Mouse (Mus musculus) intestine, embryonic 16.5 days (tissue): ENCODE measurements around the gene Spdl1. TPM values are rescaled to one million over a fixed set of nuclear protein-coding genes. Genes with fewer than 3 reads are reported as not detected.
A peak's percentile ranks its signal among the peaks of the same experiment; 100 is the strongest.

Experiments
- ATAC-seq: fragments of 200-750 bp; cut with Nextera tagmentation; 2 replicates; pipeline ENCODE4 v1.8.0; 2017; ENCODE audit warnings: moderate TSS enrichment, moderate library complexity
- H3K27ac ChIP-seq: fragments of 300-500 bp; sonication (generic); 2 replicates; pipeline ENCODE4 v1.5.1; 2014; ENCODE audit warnings: mild to moderate bottlenecking, low read length
- H3K27me3 ChIP-seq: fragments of 300-500 bp; sonication (generic); replicated peaks from 2 replicates; pipeline ENCODE4 v1.6.1; 2014; ENCODE audit warnings: low read length, control low read depth, mixed read lengths; ENCODE audit not compliant: control insufficient read depth, insufficient read depth
- H3K36me3 ChIP-seq: fragments of 300-500 bp; sonication (generic); 2 replicates; pipeline ENCODE4 v1.6.1; 2014; ENCODE audit warnings: low read length, control low read depth; ENCODE audit not compliant: control insufficient read depth, insufficient read depth
- H3K4me1 ChIP-seq: fragments of 300-500 bp; sonication (generic); 2 replicates; pipeline ENCODE4 v1.6.1; 2014; ENCODE audit warnings: low read length, control low read depth, mixed read lengths; ENCODE audit not compliant: control insufficient read depth, insufficient read depth
- H3K4me2 ChIP-seq: fragments of 300-500 bp; sonication (generic); 2 replicates; pipeline ENCODE4 v1.6.1; 2014; ENCODE audit warnings: low read depth, low read length, control low read depth
- H3K4me3 ChIP-seq: fragments of 300-500 bp; sonication (generic); 2 replicates; pipeline ENCODE4 v1.5.1; 2014; ENCODE audit warnings: mild to moderate bottlenecking, low read length
- H3K9ac ChIP-seq: fragments of 300-500 bp; sonication (generic); 2 replicates; pipeline ENCODE4 v1.6.1; 2014; ENCODE audit warnings: low read depth, low read length
- H3K9me3 ChIP-seq: fragments of 300-500 bp; sonication (generic); 2 replicates; pipeline ENCODE4 v1.6.1; 2016; ENCODE audit warnings: low read length, control low read depth; ENCODE audit not compliant: control insufficient read depth
- WGBS: fragments of 180-500 bp; shearing (Covaris S2); extraction: QIAGEN DNeasy Blood & Tissue Kit; methylation state at CpG from one replicate; pipeline ENCODE4 v1.1.7; 2014; 5-methylcytosine and 5-hydroxymethylcytosine counted together
- polyA plus RNA-seq: library from polyadenylated mRNA; unstranded; fragments of >200 nt; fragmentation: Nextera tagmentation; extraction: Ambion mirVana; gene quantifications from 2 replicates; pipeline ENCODE4 v1.2.1, GENCODE M21; 2015

Spdl1 gene
- polyA plus RNA-seq: 14.8 and 16.5 TPM in 2 replicates

DNA sequence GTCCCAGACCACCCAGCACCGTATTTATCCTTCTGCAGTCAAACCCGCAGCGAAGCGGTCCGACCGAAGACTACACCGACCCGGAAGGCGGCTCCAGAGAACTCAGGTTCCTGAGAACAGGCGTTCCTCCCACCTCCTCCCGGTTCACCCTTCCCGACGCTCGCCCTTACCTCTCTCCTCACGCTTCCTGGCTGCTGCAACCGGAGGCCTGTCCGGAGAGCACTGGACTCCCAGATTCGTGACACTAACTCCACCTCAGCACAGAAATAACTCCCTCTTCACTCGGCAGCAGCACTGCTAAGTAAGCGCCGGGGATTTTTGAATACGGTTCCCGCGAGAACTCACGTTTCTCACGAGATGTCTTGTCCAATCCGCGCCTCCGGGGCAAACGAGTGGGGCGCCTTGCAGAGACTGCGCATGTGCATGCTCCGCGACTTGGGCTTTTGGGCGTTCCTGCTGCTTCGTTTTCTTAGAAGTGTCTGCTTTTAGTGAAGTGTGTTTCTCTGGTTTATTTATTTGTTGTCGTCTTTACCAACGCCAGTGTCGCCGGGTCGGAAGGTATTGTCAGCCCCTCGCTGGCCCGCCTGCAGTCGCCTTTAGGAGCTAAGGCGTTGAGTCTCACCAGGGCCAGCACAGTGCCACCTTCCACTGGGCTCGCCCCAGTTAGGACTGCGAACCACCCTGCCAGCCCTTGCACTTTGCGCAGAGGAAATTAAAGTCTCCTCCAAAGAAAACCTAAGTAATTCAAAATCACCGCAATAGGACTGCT is at the start of gene Spdl1:
TSS of gene Spdl1 (minus strand) at position 324 of the 769 bp plus-strand sequence.
- H3K4me3 ChIP-seq: peak within 1 kb of the TSS; percentile 85
- under 1% methylated on average over 49 of the region's 49 CpGs for WGBS
- H3K9me3 ChIP-seq: no peaks in the 10 kb centered on the region
- peaks cover 8% of the 10 kb centered on the region for H3K4me1 ChIP-seq
- peak within 1 kb of the TSS; percentile 89 for H3K4me2 ChIP-seq
- H3K27me3 ChIP-seq: no peaks in the 10 kb centered on the region
- peak within 1 kb of the TSS; percentile 82 for H3K9ac ChIP-seq
- H3K27ac ChIP-seq: peak within 1 kb of the TSS; percentile 81
- ATAC-seq: peak; percentile 98
- 0 out of 2 replicates have a peak, but pooled peaks cover 9% of the 10 kb centered on the region for H3K36me3 ChIP-seq

DNA sequence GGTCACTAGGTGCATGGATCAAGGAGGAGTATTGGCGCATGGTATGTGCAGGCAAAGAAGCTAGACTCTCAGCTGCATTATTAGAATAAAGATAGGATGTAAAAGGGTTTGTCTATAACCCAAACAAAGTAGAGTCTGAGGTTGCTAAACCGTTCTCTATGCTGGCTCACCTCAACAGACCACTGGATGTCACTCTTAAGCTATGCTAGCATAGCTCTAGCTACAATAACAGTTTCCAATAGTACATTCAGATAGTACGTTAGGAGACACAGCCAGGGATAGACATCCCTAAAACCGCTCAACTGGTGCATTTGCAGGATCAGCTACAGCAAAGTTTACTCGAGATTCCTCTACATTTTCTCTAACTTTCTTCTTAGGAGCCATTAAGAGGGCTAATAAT is 48.1 kb upstream of the Spdl1 start:
- Histone ChIP-seq H3K9me3 (no peaks in the 10 kb centered on the region), H3K4me3 (no peak overlapping the region), H3K27me3 (no peaks in the 10 kb centered on the region), H3K9ac (no peak overlapping the region), H3K4me1 (no peaks in the 10 kb centered on the region), H3K4me2 (no peak overlapping the region), H3K36me3 (no peaks in the 10 kb centered on the region), H3K27ac (no peak overlapping the region)
- no peak for ATAC-seq
- WGBS: 32% methylated on average over 5 of the region's 5 CpGs

DNA sequence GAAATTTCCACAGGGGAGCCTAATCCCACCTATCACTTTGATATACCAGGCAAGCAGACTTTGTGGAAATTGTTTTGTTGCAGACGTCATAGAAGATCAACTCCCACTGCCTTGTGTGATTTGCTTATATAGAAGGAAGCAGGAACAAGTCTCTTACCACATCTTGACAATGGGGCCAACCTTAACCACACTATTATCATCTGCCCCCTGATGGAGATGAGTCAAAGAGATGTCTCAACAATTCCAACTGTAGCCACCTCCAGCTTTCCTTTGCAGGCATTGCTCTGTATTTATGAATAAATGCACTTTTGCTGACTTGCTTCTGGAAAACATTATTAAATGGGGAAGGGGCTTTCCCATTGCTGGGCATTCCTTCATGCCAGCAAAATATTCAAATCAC is 46.2 kb upstream of the Spdl1 start:
- H3K27ac ChIP-seq: no peak overlapping the region
- H3K4me1 ChIP-seq: no peaks in the 10 kb centered on the region
- no peak overlapping the region for H3K4me3 ChIP-seq
- H3K9ac ChIP-seq: no peak overlapping the region
- no peak for ATAC-seq
- no peaks in the 10 kb centered on the region for H3K36me3 ChIP-seq
- no peak overlapping the region for H3K4me2 ChIP-seq
- WGBS: 71% methylated on average over 1 of the region's 1 CpGs
- H3K9me3 ChIP-seq: no peaks in the 10 kb centered on the region
- H3K27me3 ChIP-seq: no peaks in the 10 kb centered on the region

DNA sequence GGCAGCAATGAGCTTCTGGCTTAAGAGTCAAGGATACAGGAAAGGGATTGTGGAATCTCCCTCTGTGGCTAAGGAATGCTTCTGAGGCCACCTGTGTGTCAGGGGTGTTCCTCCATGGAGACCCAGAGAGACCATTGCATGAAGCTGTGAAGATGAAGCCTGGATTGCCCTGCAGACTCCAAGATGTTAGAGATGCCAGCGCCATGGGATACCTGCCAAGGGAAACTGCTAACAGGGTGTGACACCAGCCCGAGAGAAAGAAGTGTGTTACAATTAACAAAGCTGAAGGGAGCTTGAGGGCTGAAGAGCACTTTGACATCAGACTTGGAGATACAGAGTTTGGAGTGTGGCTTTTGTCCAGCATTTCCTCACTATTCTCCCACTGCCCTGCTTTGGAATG is 40.4 kb upstream of the Spdl1 start:
- no peak overlapping the region for H3K9ac ChIP-seq
- no peak overlapping the region for H3K4me2 ChIP-seq
- 77% methylated on average over 2 of the region's 2 CpGs for WGBS
- H3K36me3 ChIP-seq: no peaks in the 10 kb centered on the region
- ATAC-seq: no peak
- no peaks in the 10 kb centered on the region for H3K27me3 ChIP-seq
- no peaks in the 10 kb centered on the region for H3K4me1 ChIP-seq
- H3K9me3 ChIP-seq: no peaks in the 10 kb centered on the region
- no peak overlapping the region for H3K4me3 ChIP-seq
- H3K27ac ChIP-seq: no peak overlapping the region

DNA sequence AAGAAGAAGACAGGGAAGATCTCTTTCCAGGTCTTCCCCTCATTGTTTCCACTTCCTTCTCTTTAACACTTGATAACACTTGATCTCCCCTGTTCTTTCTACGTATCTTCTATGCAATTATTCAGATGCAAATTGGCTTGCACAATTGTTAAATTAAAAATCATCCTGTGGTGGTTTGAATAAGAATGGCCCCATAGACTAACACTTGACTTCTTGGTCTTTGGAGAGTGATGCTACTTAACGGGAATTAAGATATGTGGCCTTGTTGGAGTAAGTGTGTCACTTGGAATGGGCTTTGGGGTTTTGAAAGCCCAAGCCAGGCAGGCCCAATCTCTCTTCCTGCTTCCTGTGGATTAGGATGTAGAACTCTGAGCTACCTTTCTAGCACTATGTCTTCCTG is 39.0 kb upstream of the Spdl1 start:
- H3K27me3 ChIP-seq: no peaks in the 10 kb centered on the region
- 78% methylated on average over 2 of the region's 2 CpGs for WGBS
- no peaks in the 10 kb centered on the region for H3K36me3 ChIP-seq
- no peaks in the 10 kb centered on the region for H3K9me3 ChIP-seq
- H3K4me1 ChIP-seq: no peaks in the 10 kb centered on the region
- no peak overlapping the region for H3K27ac ChIP-seq
- no peak for ATAC-seq
- no peak overlapping the region for H3K4me3 ChIP-seq
- no peak overlapping the region for H3K4me2 ChIP-seq
- no peak overlapping the region for H3K9ac ChIP-seq

DNA sequence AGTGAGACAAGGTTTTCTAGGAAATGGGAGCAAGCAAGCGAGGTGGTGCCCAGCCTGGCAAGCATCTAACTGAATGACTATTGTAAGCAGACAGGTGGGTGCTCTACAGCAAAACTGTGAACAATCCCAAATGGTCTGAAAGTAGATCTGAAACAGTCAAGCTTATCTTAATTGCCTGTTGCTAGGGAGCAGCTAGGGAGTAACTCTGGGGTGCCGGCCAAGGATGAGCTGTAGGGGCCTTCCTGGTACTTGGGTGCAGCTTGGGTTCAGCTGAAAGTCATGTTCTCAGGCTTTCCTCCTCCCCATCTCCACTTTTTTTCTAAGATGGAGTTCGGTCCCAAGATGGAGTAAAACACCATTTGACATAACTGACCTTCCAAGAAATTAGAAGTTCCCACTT is 38.5 kb upstream of the Spdl1 start:
- Histone ChIP-seq H3K27ac (no peak overlapping the region), H3K36me3 (no peaks in the 10 kb centered on the region), H3K9me3 (no peaks in the 10 kb centered on the region), H3K4me3 (no peak overlapping the region), H3K4me2 (no peak overlapping the region), H3K27me3 (no peaks in the 10 kb centered on the region), H3K4me1 (no peaks in the 10 kb centered on the region), H3K9ac (no peak overlapping the region)
- WGBS: 80% methylated on average over 3 of the region's 3 CpGs
- ATAC-seq: no peak

DNA sequence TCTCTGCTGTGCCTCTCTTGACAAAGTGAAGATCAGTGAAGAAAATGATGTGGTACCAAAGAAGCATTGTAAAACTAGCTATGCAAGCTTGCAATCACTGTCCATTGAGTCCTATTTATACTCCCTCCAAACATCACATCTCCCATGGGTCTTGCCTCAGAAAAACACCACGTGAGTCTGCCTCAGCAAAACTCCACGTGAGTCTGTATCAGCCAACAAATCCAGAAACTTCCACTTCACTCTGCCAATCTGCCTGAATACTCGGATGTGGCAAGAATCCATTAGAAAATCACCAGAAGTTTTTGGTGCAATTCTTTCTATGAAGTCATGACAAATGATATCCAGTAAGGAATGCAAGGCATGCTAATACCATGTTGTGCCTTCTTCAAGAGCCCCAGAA is 38.0 kb upstream of the Spdl1 start:
- Histone ChIP-seq H3K9ac (no peak overlapping the region), H3K27ac (no peak overlapping the region), H3K9me3 (no peaks in the 10 kb centered on the region), H3K4me2 (no peak overlapping the region), H3K27me3 (no peaks in the 10 kb centered on the region), H3K4me3 (no peak overlapping the region), H3K4me1 (no peaks in the 10 kb centered on the region), H3K36me3 (no peaks in the 10 kb centered on the region)
- no peak for ATAC-seq
- WGBS: 81% methylated on average over 3 of the region's 3 CpGs

DNA sequence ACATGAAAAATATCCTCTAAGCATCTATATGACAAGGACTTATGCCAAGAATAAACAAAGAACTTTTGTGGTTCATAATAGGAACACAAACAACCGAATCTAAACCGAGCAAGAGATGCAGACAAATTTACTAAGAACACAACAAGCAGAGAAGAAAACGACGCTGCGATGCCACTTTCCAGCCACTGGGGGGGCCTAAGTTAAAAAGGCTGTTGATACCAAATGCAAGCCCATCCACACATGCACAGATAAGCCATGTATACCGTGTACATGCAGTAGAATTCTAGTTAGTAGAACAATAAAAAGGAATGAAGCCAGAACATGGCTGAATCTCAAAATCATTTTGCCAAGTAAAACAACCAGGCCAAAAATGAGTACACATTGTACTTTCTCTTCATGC is 35.2 kb upstream of the Spdl1 start:
- no peak for ATAC-seq
- Histone ChIP-seq H3K27ac (no peak overlapping the region), H3K9ac (no peak overlapping the region), H3K36me3 (no peaks in the 10 kb centered on the region), H3K4me2 (no peak overlapping the region), H3K9me3 (no peaks in the 10 kb centered on the region), H3K27me3 (no peaks in the 10 kb centered on the region), H3K4me3 (no peak overlapping the region), H3K4me1 (no peaks in the 10 kb centered on the region)
- 35% methylated on average over 6 of the region's 6 CpGs for WGBS

DNA sequence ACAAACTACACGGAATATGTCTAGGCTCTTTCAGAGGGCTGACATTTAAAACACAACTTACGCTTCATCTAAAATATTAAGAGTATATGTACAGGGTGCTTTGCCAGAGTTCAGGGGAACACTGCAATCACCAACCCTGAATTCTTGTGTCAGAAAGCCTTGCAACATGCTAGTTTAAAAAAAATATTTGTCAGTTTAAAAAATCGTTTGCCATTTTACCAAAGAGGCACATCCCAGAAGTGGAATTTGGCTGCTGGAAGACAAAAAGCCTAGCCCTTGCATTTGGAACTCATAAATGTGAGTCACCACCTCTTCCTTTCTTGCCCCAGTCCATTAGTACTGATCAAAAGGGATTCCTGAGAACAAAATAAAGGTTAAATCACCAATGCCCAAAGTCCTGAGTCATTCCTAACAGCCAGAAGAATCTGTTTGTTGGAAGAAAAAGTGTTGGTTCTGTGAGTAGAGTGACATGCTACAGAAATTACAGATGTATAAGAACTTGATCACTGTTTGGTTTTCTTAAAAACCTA is 32.4 kb upstream of the Spdl1 start:
- ATAC-seq: no peak
- Histone ChIP-seq H3K4me3 (no peak overlapping the region), H3K36me3 (no peaks in the 10 kb centered on the region), H3K9me3 (no peaks in the 10 kb centered on the region), H3K4me2 (no peak overlapping the region), H3K27ac (no peak overlapping the region), H3K27me3 (no peaks in the 10 kb centered on the region), H3K9ac (no peak overlapping the region), H3K4me1 (no peaks in the 10 kb centered on the region)
- WGBS: 66% methylated on average over 3 of the region's 3 CpGs

DNA sequence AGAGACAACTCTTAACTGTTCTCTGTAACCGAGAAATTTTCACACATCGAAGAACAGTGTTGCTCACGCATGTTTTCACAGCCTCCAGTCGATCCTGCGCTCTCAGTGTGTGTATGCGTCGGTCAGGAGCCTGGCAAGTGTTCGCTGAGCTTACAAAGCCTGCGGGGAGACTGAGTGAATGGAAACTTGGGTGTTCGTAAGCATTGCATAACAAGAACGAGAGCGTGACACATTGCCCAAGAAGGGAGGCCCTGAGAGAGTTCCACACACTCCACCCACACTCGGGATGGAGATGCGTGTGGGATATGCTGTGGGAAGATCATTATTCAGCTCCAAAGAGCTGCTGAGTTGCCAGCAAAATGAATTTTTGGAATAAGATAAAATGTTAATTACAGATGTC is 31.7 kb upstream of the Spdl1 start:
- Histone ChIP-seq H3K36me3 (no peaks in the 10 kb centered on the region), H3K4me1 (no peaks in the 10 kb centered on the region), H3K4me2 (no peak overlapping the region), H3K27me3 (no peaks in the 10 kb centered on the region), H3K9ac (no peak overlapping the region), H3K27ac (no peak overlapping the region), H3K9me3 (no peaks in the 10 kb centered on the region), H3K4me3 (no peak overlapping the region)
- ATAC-seq: no peak
- 83% methylated on average over 14 of the region's 14 CpGs for WGBS
